Mouse (Mus musculus): ENCODE results near the gene Hapln4. TPM values are rescaled to one million over a fixed set of nuclear protein-coding genes. Genes with fewer than 3 reads are reported as not detected.

Hapln4 gene
- polyA plus RNA-seq, 1 experiment, result not detected

GRCm38 (mm10) chr8:70124992-70125391, 41.7 kb downstream of the Hapln4 start:
- Histone ChIP-seq H3K4me3 (replicated peaks; ENCODE audit: control insufficient read depth, low read depth, low read length) (no peak overlapping the region), H3K4me1 (ENCODE audit: control insufficient read depth, insufficient read depth, low read length) (no peaks in the 10 kb centered on the region; the same call in 1 of the 2 replicates), H3K27ac (ENCODE audit: control insufficient read depth, insufficient read depth, low read depth, low read length, poor library complexity) (no peak overlapping the region)
- TF ChIP-seq CTCF (IDR thresholded peaks at IDR 0.05; ENCODE audit: control insufficient read depth, insufficient read depth, low read length) (no peak), POLR2A (IDR thresholded peaks at IDR 0.05; ENCODE audit: borderline replicate concordance, control insufficient read depth, low read depth, low read length) (no peak)
- WGBS, result 58% methylated on average over 8 of the region's 8 CpGs

- WGBS, result 85% methylated on average over 3 of the region's 3 CpGs
- H3K4me3 ChIP-seq (replicated peaks; ENCODE audit: control insufficient read depth, low read depth, low read length), result no peak overlapping the region
- peaks cover 3% of the 10 kb centered on the region for H3K4me1 ChIP-seq (ENCODE audit: control insufficient read depth, insufficient read depth, low read length)
- TF ChIP-seq POLR2A (IDR thresholded peaks at IDR 0.05; ENCODE audit: borderline replicate concordance, control insufficient read depth, low read depth, low read length) (no peak), CTCF (IDR thresholded peaks at IDR 0.05; ENCODE audit: control insufficient read depth, insufficient read depth, low read length) (no peak)
- H3K27ac ChIP-seq (ENCODE audit: control insufficient read depth, insufficient read depth, low read depth, low read length, poor library complexity), result no peak overlapping the region
These were observed 45.2 kb downstream of the Hapln4 start for GRCm38 (mm10) chr8:70128435-70128834.

GRCm38 (mm10) chr8:70129309-70129952, 46.2 kb downstream of the Hapln4 start:
- Histone ChIP-seq H3K4me3 (replicated peaks; ENCODE audit: control insufficient read depth, low read depth, low read length) (no peak overlapping the region), H3K4me1 (ENCODE audit: control insufficient read depth, insufficient read depth, low read length) (peaks cover 3% of the 10 kb centered on the region), H3K27ac (ENCODE audit: control insufficient read depth, insufficient read depth, low read depth, low read length, poor library complexity) (no peak overlapping the region)
- TF ChIP-seq CTCF (IDR thresholded peaks at IDR 0.05; ENCODE audit: control insufficient read depth, insufficient read depth, low read length), result no peak
- TF ChIP-seq POLR2A (IDR thresholded peaks at IDR 0.05; ENCODE audit: borderline replicate concordance, control insufficient read depth, low read depth, low read length), result no peak
- WGBS, result 76% methylated on average over 9 of the region's 9 CpGs

- H3K27ac ChIP-seq (ENCODE audit: control insufficient read depth, insufficient read depth, low read depth, low read length, poor library complexity), result no peak overlapping the region
- no peak overlapping the region for H3K4me3 ChIP-seq (replicated peaks; ENCODE audit: control insufficient read depth, low read depth, low read length)
- H3K4me1 ChIP-seq (ENCODE audit: control insufficient read depth, insufficient read depth, low read length), result peaks cover 3% of the 10 kb centered on the region
- 93% methylated on average over 3 of the region's 3 CpGs for WGBS
- TF ChIP-seq POLR2A (IDR thresholded peaks at IDR 0.05; ENCODE audit: borderline replicate concordance, control insufficient read depth, low read depth, low read length) (no peak), CTCF (IDR thresholded peaks at IDR 0.05; ENCODE audit: control insufficient read depth, insufficient read depth, low read length) (no peak)
These were observed 46.8 kb downstream of the Hapln4 start for GRCm38 (mm10) chr8:70130066-70130465.

GRCm38 (mm10) chr8:70131166-70131883, 48.1 kb downstream of the Hapln4 start, which contains the start of gene Nr2c2ap:
Gene Nr2c2ap (plus strand): TSS chr8:70131333.
- WGBS, result under 1% methylated on average over 37 of the region's 37 CpGs
- Histone ChIP-seq H3K4me1 (ENCODE audit: control insufficient read depth, insufficient read depth, low read length) (peaks cover 3% of the 10 kb centered on the region), H3K27ac (ENCODE audit: control insufficient read depth, insufficient read depth, low read depth, low read length, poor library complexity) (peak within 1 kb of the TSS; percentile 58), H3K4me3 (replicated peaks; ENCODE audit: control insufficient read depth, low read depth, low read length) (peak within 1 kb of the TSS; percentile 94)
- TF ChIP-seq CTCF (IDR thresholded peaks at IDR 0.05; ENCODE audit: control insufficient read depth, insufficient read depth, low read length), result no peak
- TF ChIP-seq POLR2A (IDR thresholded peaks at IDR 0.05; ENCODE audit: borderline replicate concordance, control insufficient read depth, low read depth, low read length), result peak; percentile 65; the same call in 1 of the 2 replicates

- peaks cover 3% of the 10 kb centered on the region for H3K4me1 ChIP-seq (ENCODE audit: control insufficient read depth, insufficient read depth, low read length)
- no peak overlapping the region for H3K4me3 ChIP-seq (replicated peaks; ENCODE audit: control insufficient read depth, low read depth, low read length)
- no peak overlapping the region for H3K27ac ChIP-seq (ENCODE audit: control insufficient read depth, insufficient read depth, low read depth, low read length, poor library complexity)
- WGBS, result 87% methylated on average over 5 of the region's 5 CpGs
- no peak for TF ChIP-seq CTCF (IDR thresholded peaks at IDR 0.05; ENCODE audit: control insufficient read depth, insufficient read depth, low read length)
- TF ChIP-seq POLR2A (IDR thresholded peaks at IDR 0.05; ENCODE audit: borderline replicate concordance, control insufficient read depth, low read depth, low read length), result 0 out of 2 replicates have a peak, but pooled peaks have one; percentile 17
These were observed 50.8 kb downstream of the Hapln4 start for GRCm38 (mm10) chr8:70134086-70134485.

- 91% methylated on average over 9 of the region's 9 CpGs for WGBS
- TF ChIP-seq POLR2A (IDR thresholded peaks at IDR 0.05; ENCODE audit: borderline replicate concordance, control insufficient read depth, low read depth, low read length) (no peak), CTCF (IDR thresholded peaks at IDR 0.05; ENCODE audit: control insufficient read depth, insufficient read depth, low read length) (no peak)
- H3K4me1 ChIP-seq (ENCODE audit: control insufficient read depth, insufficient read depth, low read length), result peaks cover 3% of the 10 kb centered on the region
- H3K27ac ChIP-seq (ENCODE audit: control insufficient read depth, insufficient read depth, low read depth, low read length, poor library complexity), result no peak overlapping the region
- H3K4me3 ChIP-seq (replicated peaks; ENCODE audit: control insufficient read depth, low read depth, low read length), result no peak overlapping the region
These were observed 51.7 kb downstream of the Hapln4 start for GRCm38 (mm10) chr8:70134931-70135330.

GRCm38 (mm10) chr8:70136591-70136990, 53.3 kb downstream of the Hapln4 start:
- WGBS, result 78% methylated on average over 4 of the region's 4 CpGs
- no peak overlapping the region for H3K4me3 ChIP-seq (replicated peaks; ENCODE audit: control insufficient read depth, low read depth, low read length)
- peaks cover 2% of the 10 kb centered on the region; the same call in 1 of the 2 replicates for H3K4me1 ChIP-seq (ENCODE audit: control insufficient read depth, insufficient read depth, low read length)
- no peak overlapping the region for H3K27ac ChIP-seq (ENCODE audit: control insufficient read depth, insufficient read depth, low read depth, low read length, poor library complexity)
- TF ChIP-seq POLR2A (IDR thresholded peaks at IDR 0.05; ENCODE audit: borderline replicate concordance, control insufficient read depth, low read depth, low read length) (no peak), CTCF (IDR thresholded peaks at IDR 0.05; ENCODE audit: control insufficient read depth, insufficient read depth, low read length) (no peak)

All from bone marrow, adult 2 months (tissue).